ENCODE assay signal across 11 mouse cellular contexts in genomic region chr19:5935266-5935665, GRCm38 (mm10). TPM values are rescaled to one million over a fixed set of nuclear protein-coding genes. Genes with fewer than 3 reads are reported as not detected.
A peak's percentile ranks its signal among the peaks of the same experiment; 100 is the strongest.
DNase-seq lines count a peak whose midpoint lies in the region; ATAC-seq and TF ChIP-seq lines count a peak whose summit lies in the region.
"Had no signal": no experiment of that assay in that cellular context is flagged by ENCODE, and none has a peak within 500 bp of the region (broad histone marks: within the 10 kb centered on the region; RNA-seq: fewer than 3 reads in every experiment).

No protein-coding gene starts in this region.

- no peaks in the 10 kb centered on the region for H3K27me3 ChIP-seq in liver, postnatal 0 days (ENCODE audit: insufficient read depth, low read length)
- no peaks in the 10 kb centered on the region for H3K27me3 ChIP-seq in liver, embryonic 11.5 days (replicated peaks; ENCODE audit: control insufficient read depth, insufficient read depth, low read length)
- H3K27me3 ChIP-seq in testis, adult 2 months (ENCODE audit: control insufficient read depth, insufficient read depth, low read length): no peaks in the 10 kb centered on the region
- H3K27me3 ChIP-seq in thymus, adult 2 months (ENCODE audit: control insufficient read depth, insufficient read depth, low read length): no peaks in the 10 kb centered on the region
- H3K27me3 ChIP-seq: neural tube, embryonic 12.5 days had no signal

- H3K36me3 ChIP-seq in liver, postnatal 0 days (replicated peaks; ENCODE audit: insufficient read depth, low read length): peaks cover 2% of the 10 kb centered on the region; the same call in 1 of the 2 replicates
- H3K36me3 ChIP-seq in liver, embryonic 11.5 days (ENCODE audit: control insufficient read depth, insufficient read depth, low read length): peaks cover 9% of the 10 kb centered on the region; the same call in 1 of the 2 replicates
- no peaks in the 10 kb centered on the region for H3K36me3 ChIP-seq in testis, adult 2 months (ENCODE audit: control insufficient read depth, insufficient read depth, low read length)
- no peaks in the 10 kb centered on the region for H3K36me3 ChIP-seq in thymus, adult 2 months (ENCODE audit: control insufficient read depth, insufficient read depth, low read length)
- H3K36me3 ChIP-seq: neural tube, embryonic 12.5 days had no signal

- ATAC-seq in liver, postnatal 0 days: no peak
- no peak for ATAC-seq in liver, embryonic 11.5 days (replicated peaks; ENCODE audit: low FRiP score)

- no peak for TF ChIP-seq CTCF in liver, postnatal 0 days (IDR thresholded peaks at IDR 0.05; ENCODE audit: low read depth)
- no peak for TF ChIP-seq CTCF in testis, adult 2 months (IDR thresholded peaks at IDR 0.05; ENCODE audit: control insufficient read depth, insufficient read depth, insufficient replicate concordance, low read depth, low read length)
- no peak for TF ChIP-seq CTCF in thymus, adult 2 months (IDR thresholded peaks at IDR 0.05; ENCODE audit: borderline replicate concordance, control insufficient read depth, extremely low read depth, insufficient read depth, low read length, poor library complexity)

- no peak for DNase-seq in liver, postnatal 0 days
- DNase-seq in liver, embryonic 11.5 days (ENCODE audit: low spot score): no peak
- peak; percentile 76 to 81 for DNase-seq in heart, adult 18-20 months
- peak; percentile 56 to 73 for DNase-seq in kidney, postnatal 25 days
- DNase-seq in frontal cortex, postnatal 25 days (ENCODE audit: low spot score in 2 of 2): no peak
- DNase-seq in spleen, postnatal 14 days (ENCODE audit: low spot score in 2 of 2): no peak
- no peak for DNase-seq in thymus, adult 2 months
- DNase-seq: cerebellum, adult 2 months had no signal

- WGBS in liver, postnatal 0 days (ENCODE audit: insufficient replicate concordance): 57% methylated on average over 3 of the region's 3 CpGs
- 41% methylated on average over 3 of the region's 3 CpGs for WGBS in liver, embryonic 11.5 days
- 83% methylated on average over 3 of the region's 3 CpGs for WGBS in thymus, adult 2 months

- H3K27ac ChIP-seq in liver, postnatal 0 days (ENCODE audit: low read depth): peak overlapping the region; percentile 32; the same call in 1 of the 2 replicates
- no peak overlapping the region for H3K27ac ChIP-seq in liver, embryonic 11.5 days (ENCODE audit: low read depth, low read length)
- H3K27ac ChIP-seq in testis, adult 2 months (ENCODE audit: control insufficient read depth, insufficient read depth, low read depth, low read length): peak overlapping the region; percentile 33; the same call in 1 of the 2 replicates
- H3K27ac ChIP-seq in thymus, adult 2 months (ENCODE audit: control insufficient read depth, insufficient read depth, low read length): no peak overlapping the region
- H3K27ac ChIP-seq: neural tube, embryonic 12.5 days had no signal

- H3K4me1 ChIP-seq in liver, postnatal 0 days (ENCODE audit: insufficient read depth): peaks cover 25% of the 10 kb centered on the region
- peaks cover 17% of the 10 kb centered on the region for H3K4me1 ChIP-seq in liver, embryonic 11.5 days (replicated peaks; ENCODE audit: control insufficient read depth, insufficient read depth, low read length)
- H3K4me1 ChIP-seq in testis, adult 2 months (ENCODE audit: control insufficient read depth, insufficient read depth, low read length): peaks cover 14% of the 10 kb centered on the region
- H3K4me1 ChIP-seq in thymus, adult 2 months (replicated peaks; ENCODE audit: control insufficient read depth, insufficient read depth, low read length): peaks cover 3% of the 10 kb centered on the region; the same call in 1 of the 2 replicates

- H3K4me3 ChIP-seq in liver, postnatal 0 days (ENCODE audit: low read depth, low read length): no peak overlapping the region
- no peak overlapping the region for H3K4me3 ChIP-seq in liver, embryonic 11.5 days (ENCODE audit: low read depth, low read length)
- H3K4me3 ChIP-seq in testis, adult 2 months (ENCODE audit: control insufficient read depth, low read depth, low read length): no peak overlapping the region
- no peak overlapping the region for H3K4me3 ChIP-seq in thymus, adult 2 months (ENCODE audit: control insufficient read depth, insufficient read depth, low read length)
- H3K4me3 ChIP-seq: neural tube, embryonic 12.5 days had no signal

- H3K9ac ChIP-seq in liver, postnatal 0 days (replicated peaks): no peak overlapping the region
- no peak overlapping the region for H3K9ac ChIP-seq in liver, embryonic 11.5 days (ENCODE audit: low read depth, low read length)
- H3K9ac ChIP-seq: neural tube, embryonic 12.5 days had no signal

- no peaks in the 10 kb centered on the region for H3K9me3 ChIP-seq in liver, postnatal 0 days (ENCODE audit: low read length)
- no peaks in the 10 kb centered on the region for H3K9me3 ChIP-seq in liver, embryonic 11.5 days (ENCODE audit: control insufficient read depth, low read length)
- H3K9me3 ChIP-seq: G1E; neural tube, embryonic 12.5 days had no signal

- no peak for TF ChIP-seq POLR2A in testis, adult 2 months (IDR thresholded peaks at IDR 0.05; ENCODE audit: control insufficient read depth, low read depth, low read length)
- TF ChIP-seq POLR2A in thymus, adult 2 months (IDR thresholded peaks at IDR 0.05; ENCODE audit: control insufficient read depth, extremely low read depth, insufficient read depth, low read length, poor library complexity): no peak

- H3K4me2 ChIP-seq in liver, postnatal 0 days (ENCODE audit: low read depth, low read length): no peak overlapping the region
- H3K4me2 ChIP-seq in liver, embryonic 11.5 days: no peak overlapping the region
- H3K4me2 ChIP-seq: neural tube, embryonic 12.5 days had no signal

- no peak for TF ChIP-seq EP300 in liver, postnatal 0 days (IDR thresholded peaks at IDR 0.05; ENCODE audit: low read depth)

RNA-seq across cellular contexts. Expression of gene Cdc42ep2, which starts 10.7 kb away (rescaled TPM):
- 3.0 TPM in 2 replicates for polyA plus RNA-seq in liver, postnatal 0 days (2015; fragmentation: Nextera tagmentation; extraction: Ambion mirVana)
- polyA plus RNA-seq in liver, embryonic 11.5 days (2014; fragmentation: Nextera tagmentation; extraction: Ambion mirVana): 5.1 TPM in 2 replicates
- 1 to 10 TPM; 6.6 to 9.0 TPM for total RNA-seq in heart, adult 18-20 months (2021)
- polyA plus RNA-seq in testis, adult 2 months (2012; rRNA removed): 0.89 and 0.90 TPM in 2 replicates
- polyA plus RNA-seq in thymus, adult 2 months (2012; rRNA removed): 5.1 and 5.8 TPM in 2 replicates

RNA-seq across cellular contexts. Expression of gene Dpf2, which starts 22.5 kb away (rescaled TPM):
- 28.1 and 32.6 TPM in 2 replicates for polyA plus RNA-seq in liver, postnatal 0 days (2015; fragmentation: Nextera tagmentation; extraction: Ambion mirVana)
- 119 and 127 TPM in 2 replicates for polyA plus RNA-seq in liver, embryonic 11.5 days (2014; fragmentation: Nextera tagmentation; extraction: Ambion mirVana)
- total RNA-seq in heart, adult 18-20 months (2021): 10 to 100 TPM; 77.6 to 84.0 TPM
- polyA plus RNA-seq in testis, adult 2 months (2012; rRNA removed): 63.6 and 69.2 TPM in 2 replicates
- polyA plus RNA-seq in thymus, adult 2 months (2012; rRNA removed): 175 and 194 TPM in 2 replicates

RNA-seq across cellular contexts. Expression of gene Pola2, which starts 28.7 kb away (rescaled TPM):
- polyA plus RNA-seq in liver, postnatal 0 days (2015; fragmentation: Nextera tagmentation; extraction: Ambion mirVana): 19.2 and 21.5 TPM in 2 replicates
- 129 and 131 TPM in 2 replicates for polyA plus RNA-seq in liver, embryonic 11.5 days (2014; fragmentation: Nextera tagmentation; extraction: Ambion mirVana)
- total RNA-seq in heart, adult 18-20 months (2021): 10 to 100 TPM in 1 of 2 experiments, 1 to 10 TPM in 1; 8.7 to 10.6 TPM
- 31.4 and 32.0 TPM in 2 replicates for polyA plus RNA-seq in testis, adult 2 months (2012; rRNA removed)
- 115 and 120 TPM in 2 replicates for polyA plus RNA-seq in thymus, adult 2 months (2012; rRNA removed)

RNA-seq across cellular contexts. Expression of gene Tigd3, which starts 41.3 kb away (rescaled TPM):
- polyA plus RNA-seq in liver, postnatal 0 days (2015; fragmentation: Nextera tagmentation; extraction: Ambion mirVana): 1.5 and 1.7 TPM in 2 replicates
- polyA plus RNA-seq in liver, embryonic 11.5 days (2014; fragmentation: Nextera tagmentation; extraction: Ambion mirVana): 3.9 and 4.2 TPM in 2 replicates
- under 1 TPM in 1 of 2 experiments, not detected in 1; 0.35 TPM for total RNA-seq in heart, adult 18-20 months (2021)
- polyA plus RNA-seq in testis, adult 2 months (2012; rRNA removed): 0.84 and 0.94 TPM in 2 replicates
- polyA plus RNA-seq in thymus, adult 2 months (2012; rRNA removed): 4.0 and 4.7 TPM in 2 replicates

RNA-seq across cellular contexts. Expression of gene Slc22a20, which starts 50.7 kb away (rescaled TPM):
- polyA plus RNA-seq in liver, postnatal 0 days (2015; fragmentation: Nextera tagmentation; extraction: Ambion mirVana): 0.09 TPM in 1 of 2 replicates, not detected in the other
- not detected in 2 replicates for polyA plus RNA-seq in liver, embryonic 11.5 days (2014; fragmentation: Nextera tagmentation; extraction: Ambion mirVana)
- total RNA-seq in heart, adult 18-20 months (2021): not detected
- polyA plus RNA-seq in testis, adult 2 months (2012; rRNA removed): 0.06 TPM in 1 of 2 replicates, not detected in the other
- polyA plus RNA-seq in thymus, adult 2 months (2012; rRNA removed): 0.06 and 0.20 TPM in 2 replicates
- total RNA-seq: G1E had no signal
- polyA plus RNA-seq: cerebellum, adult 2 months; G1E; neural tube, embryonic 12.5 days had no signal

Comparison
In these comparisons a context has a peak if more than half of its experiments do, and no peak if none do; other contexts are left out.
1. H3K27ac ChIP-seq: peak in liver, postnatal 0 days (single experiment) and testis, adult 2 months (single experiment); none in liver, embryonic 11.5 days (single experiment) and thymus, adult 2 months (single experiment).
2. DNase-seq: peak in heart, adult 18-20 months (2 of 2) and kidney, postnatal 25 days (2 of 2); none in liver, postnatal 0 days (single experiment), liver, embryonic 11.5 days (single experiment), frontal cortex, postnatal 25 days (0 of 2), spleen, postnatal 14 days (0 of 2) and thymus, adult 2 months (single experiment).